Mouse (Mus musculus) MN1 (cell line): ENCODE measurements around the gene Olfr10.
"Not testable (repeated sequence)": the region's sequence is repeated elsewhere in the genome, so short reads cannot be mapped to it uniquely, and the experiment has no call there.

Source experiments
- DNase-seq: peaks from one replicate; pipeline ENCODE4 v3.0.0-alpha.2; 2016; ENCODE audit warnings: low spot score

Gene Olfr10

DNA sequence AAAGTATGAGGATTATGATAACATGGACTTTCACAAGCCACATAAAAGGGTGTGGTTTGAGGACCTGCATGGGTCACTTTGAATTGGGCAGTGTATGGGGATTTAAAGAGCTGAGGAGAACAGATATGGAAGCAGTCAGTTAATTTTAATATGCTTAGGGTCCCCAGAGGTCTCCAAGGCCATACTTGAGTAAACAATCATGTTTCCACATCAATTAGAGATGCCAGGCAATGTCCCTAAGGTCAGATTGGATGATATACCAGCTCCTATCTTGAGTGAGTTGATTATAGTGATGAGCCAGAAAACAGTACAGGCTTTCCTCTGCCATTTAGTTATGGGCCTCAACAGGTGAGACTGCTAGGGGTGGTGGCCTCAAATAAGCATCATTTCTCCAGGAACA lies at the start of gene Olfr10:
Olfr10 (plus strand) TSS at position 301 of the 400 bp plus-strand sequence.
- no peak for DNase-seq

- DNase-seq = no peak
Observed at GRCm38 (mm10) chr11:49259296-49259695, 45.2 kb upstream of the Olfr10 start.

DNA sequence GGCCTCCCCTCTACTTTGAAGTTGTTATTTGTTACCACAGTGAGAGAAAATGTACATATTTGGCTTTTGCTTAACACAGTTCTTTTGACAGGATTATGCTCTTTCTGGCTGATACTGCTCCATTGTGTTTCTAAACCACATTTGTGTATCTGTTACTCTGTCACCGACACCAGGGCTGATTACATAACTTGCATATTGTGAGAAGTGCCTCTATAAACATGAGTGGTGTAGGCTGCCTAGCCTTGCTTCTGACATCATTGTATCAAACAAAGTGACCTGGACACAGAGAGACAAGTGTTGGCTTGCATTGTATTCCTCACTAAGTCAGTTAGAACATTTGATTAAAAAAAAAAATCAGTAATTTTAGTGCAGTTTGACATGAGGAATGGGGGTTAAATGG lies 44.7 kb upstream of the Olfr10 start:
- DNase-seq = no peak

DNA sequence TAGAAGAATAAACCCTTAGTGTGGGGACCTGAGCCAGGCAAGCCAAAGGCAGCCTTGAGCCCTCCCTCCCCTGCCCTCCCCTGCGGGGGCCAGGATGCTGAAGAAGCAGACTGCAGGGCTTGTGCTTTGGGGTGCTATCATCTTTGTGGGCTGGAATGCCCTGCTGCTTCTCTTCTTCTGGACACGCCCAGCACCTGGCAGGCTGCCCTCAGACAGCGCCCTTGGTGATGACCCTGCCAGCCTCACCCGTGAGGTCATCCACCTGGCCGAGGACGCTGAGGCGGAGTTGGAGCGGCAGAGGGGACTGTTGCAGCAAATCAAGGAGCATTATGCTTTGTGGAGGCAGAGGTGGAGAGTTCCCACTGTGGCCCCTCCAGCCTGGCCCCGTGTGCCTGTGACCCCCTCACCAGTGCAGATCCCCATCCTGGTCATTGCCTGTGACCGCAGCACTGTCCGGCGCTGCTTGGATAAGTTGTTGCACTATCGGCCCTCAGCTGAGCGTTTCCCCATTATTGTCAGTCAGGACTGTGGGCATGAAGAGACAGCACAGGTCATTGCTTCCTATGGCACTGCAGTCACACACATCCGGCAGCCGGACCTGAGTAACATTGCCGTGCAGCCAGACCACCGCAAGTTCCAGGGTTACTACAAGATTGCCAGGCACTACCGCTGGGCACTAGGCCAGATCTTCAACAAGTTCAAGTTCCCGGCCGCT lies 43.8 kb upstream of the Olfr10 start:
- DNase-seq = peak; percentile 92

- no peak for DNase-seq
Observed at GRCm38 (mm10) chr11:49261313-49261855, 43.2 kb upstream of the Olfr10 start.

DNA sequence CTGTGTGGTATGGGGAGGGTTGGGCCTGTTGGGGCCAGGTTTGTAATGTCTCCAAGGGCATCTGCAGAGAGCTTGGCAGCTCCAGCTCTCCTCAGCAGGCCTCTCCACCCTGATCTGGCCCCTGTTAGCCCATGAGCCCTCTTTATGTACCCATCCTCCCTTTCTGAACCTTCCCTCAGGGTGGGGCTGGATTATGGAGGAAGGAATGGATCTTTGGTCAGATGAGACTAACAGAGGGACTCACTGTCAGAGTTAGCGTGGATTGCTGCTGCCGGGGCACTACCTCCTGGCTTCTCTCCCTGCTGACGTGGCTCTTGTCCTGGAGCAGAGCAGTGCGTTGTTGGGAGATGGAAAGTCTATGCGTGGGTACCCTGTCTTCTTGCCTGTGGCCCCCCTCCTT lies 42.3 kb upstream of the Olfr10 start:
- DNase-seq = no peak

GRCm38 (mm10) chr11:49263149-49263548 lies 41.4 kb upstream of the Olfr10 start:
- no peak for DNase-seq

DNA sequence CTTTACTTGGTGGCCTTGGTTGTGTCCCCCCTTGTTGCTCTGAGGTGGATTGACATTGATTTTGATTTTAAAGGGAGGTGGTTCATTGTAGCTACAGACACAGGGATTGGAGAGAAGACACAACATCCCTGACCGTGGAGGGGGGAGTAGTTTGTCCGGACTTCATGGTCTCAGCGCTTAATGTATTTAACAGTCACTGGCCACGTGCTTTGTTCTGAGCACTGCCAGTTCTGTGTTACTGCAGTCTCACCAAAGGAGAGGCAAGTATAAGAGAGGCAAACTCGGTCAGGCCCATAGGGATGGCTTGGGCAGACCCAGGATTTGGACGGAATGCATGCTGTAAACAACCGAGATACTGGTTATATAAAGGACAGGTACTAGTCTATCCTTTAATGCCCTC lies 40.5 kb upstream of the Olfr10 start:
- DNase-seq = no peak

- DNase-seq = no peak
Observed at GRCm38 (mm10) chr11:49264622-49265021, 39.9 kb upstream of the Olfr10 start.

GRCm38 (mm10) chr11:49265101-49265500 lies 39.4 kb upstream of the Olfr10 start:
- no peak for DNase-seq

GRCm38 (mm10) chr11:49266671-49267070 lies 37.9 kb upstream of the Olfr10 start:
- DNase-seq = no peak

DNA sequence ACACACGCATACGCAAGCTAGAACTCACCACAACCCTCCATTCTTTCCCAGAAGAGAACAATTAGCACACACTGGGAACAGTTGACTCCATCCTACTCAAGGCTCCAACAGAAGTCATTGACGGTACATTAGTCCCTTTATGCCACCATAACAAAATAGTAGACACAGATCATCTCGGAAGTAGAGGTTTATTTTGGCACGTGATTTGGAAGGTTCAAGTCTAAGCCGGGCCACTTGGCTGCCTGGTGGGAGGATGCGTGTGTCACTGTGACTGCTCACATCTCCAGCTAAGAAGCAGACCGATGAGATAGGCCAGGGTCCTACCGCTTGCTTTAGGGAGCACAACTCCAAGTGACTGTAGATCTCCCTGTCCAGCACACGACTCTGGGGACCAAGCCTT lies 37.2 kb upstream of the Olfr10 start:
- no peak for DNase-seq

- no peak for DNase-seq
Observed at GRCm38 (mm10) chr11:49267970-49268579, 36.5 kb upstream of the Olfr10 start.

GRCm38 (mm10) chr11:49269761-49270160 lies 34.8 kb upstream of the Olfr10 start:
- DNase-seq = no peak

DNA sequence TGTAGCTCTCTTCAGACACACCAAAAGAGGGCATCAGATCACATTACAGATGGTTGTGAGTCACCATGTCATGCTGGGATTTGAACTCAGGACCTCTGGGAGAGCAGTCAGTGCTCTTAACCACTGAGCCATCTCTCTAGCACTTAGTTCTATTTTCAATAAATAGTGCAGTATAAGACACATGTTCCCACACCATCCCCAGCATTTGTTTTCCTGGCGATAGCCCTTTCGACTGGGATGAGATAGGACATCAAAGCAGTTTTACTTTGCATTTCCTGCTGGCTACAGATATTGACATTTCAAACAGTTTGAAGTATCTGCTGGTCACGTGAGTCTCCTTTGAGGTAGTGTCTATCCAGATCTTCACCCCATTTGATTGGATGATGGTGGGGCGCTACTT lies 34.2 kb upstream of the Olfr10 start:
- no peak for DNase-seq

- DNase-seq = peak; percentile 84
Observed at GRCm38 (mm10) chr11:49271334-49271733, 33.2 kb upstream of the Olfr10 start.

GRCm38 (mm10) chr11:49273834-49274519 lies 30.6 kb upstream of the Olfr10 start:
- DNase-seq = no peak

GRCm38 (mm10) chr11:49278222-49278621 lies 26.3 kb upstream of the Olfr10 start, which contains the start of gene Olfr1393:
TSS of gene Olfr1393 (plus strand) at chr11:49278304.
- no peak for DNase-seq

DNA sequence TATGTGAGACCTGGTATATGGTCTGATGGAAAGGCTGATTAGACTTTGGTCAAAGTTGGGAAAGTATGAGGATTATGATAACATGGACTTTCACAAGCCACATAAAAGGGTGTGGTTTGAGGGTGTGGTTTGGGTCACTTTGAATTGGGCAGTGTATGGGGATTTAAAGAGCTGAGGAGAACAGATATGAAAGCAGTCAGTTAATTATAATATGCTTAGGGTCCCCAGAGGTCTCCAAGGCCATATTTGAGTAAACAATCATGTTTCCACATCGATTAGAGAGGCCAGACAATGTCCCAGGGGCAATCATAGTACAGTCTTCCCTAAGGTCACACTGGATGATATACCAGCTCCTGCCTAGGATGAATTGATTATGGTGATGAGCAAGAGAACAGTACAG lies 19.6 kb upstream of the Olfr10 start, which contains the start of gene Olfr1392:
Olfr1392 (plus strand) TSS at position 301 of the 400 bp plus-strand sequence.
- not testable (repeated sequence) for DNase-seq

GRCm38 (mm10) chr11:49287251-49287650 lies 17.3 kb upstream of the Olfr10 start:
- DNase-seq = no peak

DNA sequence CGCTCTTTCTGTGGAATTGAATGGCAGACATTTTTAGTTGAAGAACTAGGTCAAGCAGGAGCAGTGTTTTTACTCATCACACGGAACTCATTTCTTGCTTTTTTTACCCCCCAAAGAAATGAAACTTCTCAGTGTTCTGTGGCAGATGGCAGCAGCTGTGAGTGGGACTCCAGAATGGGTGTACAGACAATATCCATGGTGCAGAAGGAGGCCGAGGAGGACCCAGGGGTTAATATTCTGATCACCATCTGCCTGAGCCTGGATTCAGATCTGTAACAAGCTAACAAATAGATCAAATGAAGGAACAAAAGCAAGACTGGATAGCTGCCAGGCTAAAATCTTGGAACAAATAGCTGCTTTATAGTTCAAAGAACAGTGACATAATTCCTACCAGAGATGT lies 11.8 kb upstream of the Olfr10 start:
- DNase-seq = no peak

- not testable (repeated sequence) for DNase-seq
Observed at GRCm38 (mm10) chr11:49308547-49308946, 4.0 kb downstream of the Olfr10 start.

DNA sequence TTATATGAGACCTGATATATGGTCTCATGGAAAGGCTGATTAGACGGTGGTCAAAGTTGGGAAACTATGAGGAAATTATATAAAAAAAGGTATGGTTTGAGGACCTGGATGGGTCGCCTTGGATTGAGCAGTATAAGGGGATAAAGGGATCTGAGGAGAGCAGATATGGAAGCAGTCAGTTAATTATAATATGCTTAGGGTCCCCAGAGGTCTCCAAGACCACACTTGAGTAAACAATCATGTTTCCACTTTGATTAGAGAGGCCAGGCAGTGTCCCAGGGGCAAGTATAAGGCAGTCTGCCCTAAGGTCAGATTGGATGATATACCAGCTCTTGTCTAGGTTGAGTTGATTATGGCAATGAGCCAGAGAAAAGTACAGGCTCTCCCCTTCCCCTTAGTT lies 17.9 kb downstream of the Olfr10 start, which contains the start of gene Olfr1391:
Olfr1391 (plus strand) TSS at position 301 of the 400 bp plus-strand sequence.
- DNase-seq = no peak
